Mouse (Mus musculus) CH12.LX (cell line): ENCODE measurements around the gene Nxn. TPM values are rescaled to one million over a fixed set of nuclear protein-coding genes. Genes with fewer than 3 reads are reported as not detected.

Source experiments
- DNase-seq: peaks from one replicate; pipeline ENCODE4 v3.0.0-alpha.2; 2013; ENCODE audit errors: extremely low read depth
- H3K27ac ChIP-seq: 2 replicates; pipeline ENCODE4 v1.5.1; 2012; ENCODE audit warnings: low read depth, mild to moderate bottlenecking, control low read depth, moderate library complexity; ENCODE audit not compliant: insufficient read depth
- H3K27me3 ChIP-seq: replicated peaks from 2 replicates; pipeline ENCODE3; 2012; ENCODE audit warnings: inconsistent platforms
- H3K36me3 ChIP-seq, 2 experiments: replicated peaks in 1 of 2; 2 replicates each; pipeline versions ENCODE3 to v1.6.1; 2012; ENCODE audit warnings: inconsistent platforms in 1 of 2, low read length in 1 of 2, mild to moderate bottlenecking in 1 of 2, mixed read lengths in 1 of 2, moderate library complexity in 1 of 2; ENCODE audit not compliant: control insufficient read depth in 1 of 2, insufficient read depth in 1 of 2
- H3K4me1 ChIP-seq, 2 experiments: 2 replicates each; pipeline ENCODE4 v1.6.1; 2012; ENCODE audit warnings: inconsistent platforms in 1 of 2, moderate library complexity in 1 of 2; ENCODE audit not compliant: insufficient read depth in 2 of 2, control insufficient read depth in 1 of 2
- H3K4me2 ChIP-seq: 2 replicates; pipeline ENCODE4 v1.6.1; 2012; ENCODE audit warnings: low read depth, mild to moderate bottlenecking, control low read depth; ENCODE audit not compliant: poor library complexity, insufficient read depth, severe bottlenecking
- H3K4me3 ChIP-seq, 3 experiments: fragments of 150-350 bp in 1 of 3; sonication (generic) in 1 of 3; replicated peaks in 1 of 3; 2 replicates each; pipeline versions ENCODE3 to v1.5.1; 2011 to 2012; ENCODE audit warnings: low read depth in 2 of 3, low read length in 2 of 3, mild to moderate bottlenecking in 2 of 3, moderate library complexity in 2 of 3, control low read depth in 1 of 3, improper control_type of control experiment in 1 of 3, inconsistent platforms in 1 of 3, mixed read lengths in 1 of 3; ENCODE audit not compliant: poor library complexity in 1 of 3
- H3K79me2 ChIP-seq: replicated peaks from 2 replicates; pipeline ENCODE4 v1.6.1; 2012; ENCODE audit warnings: mild to moderate bottlenecking, moderate library complexity; ENCODE audit not compliant: control insufficient read depth, poor library complexity, insufficient read depth, severe bottlenecking; ENCODE audit errors: extremely low read depth
- H3K9ac ChIP-seq: 2 replicates; pipeline ENCODE4 v1.6.1; 2012; ENCODE audit warnings: low read depth, mild to moderate bottlenecking, control low read depth, moderate library complexity; ENCODE audit not compliant: insufficient read depth
- H3K9me3 ChIP-seq: replicated peaks from 2 replicates; pipeline ENCODE3; 2012; ENCODE audit warnings: low read length, inconsistent platforms, mixed read lengths
- BHLHE40 ChIP-seq: IDR thresholded peaks from 2 replicates; pipeline ENCODE4 v1.6.1; 2011; ENCODE audit warnings: mild to moderate bottlenecking, low read depth, low read length, improper control_type of control experiment
- CHD1 ChIP-seq: IDR thresholded peaks from 2 replicates; pipeline ENCODE4 v1.6.1; 2012; ENCODE audit warnings: low read depth, low read length, improper control_type of control experiment, inconsistent platforms
- CTCF ChIP-seq, 2 experiments: IDR thresholded peaks in 1 of 2; conservative IDR thresholded peaks in 1 of 2; 2 replicates each; pipeline ENCODE4 v1.5.1; 2011 to 2012; ENCODE audit warnings: low read depth in 2 of 2, low read length in 2 of 2, improper control_type of control experiment in 1 of 2, inconsistent platforms in 1 of 2, mild to moderate bottlenecking in 1 of 2, moderate library complexity in 1 of 2
- ELF1 ChIP-seq: IDR thresholded peaks from 2 replicates; pipeline ENCODE4 v1.6.1; 2014; ENCODE audit warnings: low read depth, mild to moderate bottlenecking, inconsistent platforms, low read length, improper control_type of control experiment
- GABPA ChIP-seq: IDR thresholded peaks from 2 replicates; pipeline ENCODE4 v1.6.1; 2012; ENCODE audit warnings: low read depth, low read length, improper control_type of control experiment, inconsistent platforms; ENCODE audit not compliant: insufficient replicate concordance
- JUND ChIP-seq: conservative IDR thresholded peaks from 2 replicates; pipeline ENCODE4 v1.6.1; 2011; ENCODE audit warnings: low read depth, low read length, improper control_type of control experiment
- KAT2A ChIP-seq: IDR thresholded peaks from 2 replicates; pipeline ENCODE4 v1.6.1; 2012; ENCODE audit warnings: low read length, improper control_type of control experiment, inconsistent platforms; ENCODE audit not compliant: insufficient replicate concordance
- MAZ ChIP-seq: IDR thresholded peaks from 2 replicates; pipeline ENCODE4 v1.6.1; 2012; ENCODE audit warnings: low read depth, mild to moderate bottlenecking, inconsistent platforms, low read length, improper control_type of control experiment, moderate library complexity
- MEF2A ChIP-seq: IDR thresholded peaks from 2 replicates; pipeline ENCODE4 v1.6.1; 2014; ENCODE audit warnings: low read depth, mild to moderate bottlenecking, inconsistent platforms, low read length, improper control_type of control experiment, borderline replicate concordance
- MXI1 ChIP-seq: IDR thresholded peaks from 2 replicates; pipeline ENCODE4 v1.6.1; 2011; ENCODE audit warnings: mild to moderate bottlenecking, low read depth, low read length, improper control_type of control experiment
- MYC ChIP-seq: IDR thresholded peaks from 2 replicates; pipeline ENCODE4 v1.6.1; 2011; ENCODE audit warnings: low read depth, mild to moderate bottlenecking, improper control_type of control experiment, low read length
- PAX5 ChIP-seq: IDR thresholded peaks from 2 replicates; pipeline ENCODE4 v1.6.1; 2012; ENCODE audit warnings: low read length, inconsistent platforms, mixed read lengths
- POLR2A ChIP-seq: IDR thresholded peaks from 2 replicates; pipeline ENCODE4 v1.6.1; 2011; ENCODE audit warnings: low read depth, mild to moderate bottlenecking, improper control_type of control experiment, low read length
- RAD21 ChIP-seq: IDR thresholded peaks from 2 replicates; pipeline ENCODE4 v1.6.1; 2011; ENCODE audit warnings: low read depth, mild to moderate bottlenecking, low read length, improper control_type of control experiment, moderate library complexity
- RCOR1 ChIP-seq: conservative IDR thresholded peaks from 2 replicates; pipeline ENCODE4 v1.6.1; 2012; ENCODE audit warnings: low read depth, mild to moderate bottlenecking, inconsistent platforms, low read length, improper control_type of control experiment
- SIN3A ChIP-seq: IDR thresholded peaks from 2 replicates; pipeline ENCODE4 v1.6.1; 2012; ENCODE audit warnings: low read length, improper control_type of control experiment, inconsistent platforms
- SMC3 ChIP-seq: IDR thresholded peaks from 2 replicates; pipeline ENCODE4 v1.6.1; 2011; ENCODE audit warnings: low read depth, low read length, improper control_type of control experiment
- TBP ChIP-seq: conservative IDR thresholded peaks from 2 replicates; pipeline ENCODE4 v1.6.1; 2011; ENCODE audit warnings: low read depth, low read length, improper control_type of control experiment
- USF1 ChIP-seq: IDR thresholded peaks from 2 replicates; pipeline ENCODE4 v1.6.1; 2014; ENCODE audit warnings: low read depth, mild to moderate bottlenecking, inconsistent platforms, low read length, improper control_type of control experiment
- USF2 ChIP-seq: conservative IDR thresholded peaks from 2 replicates; pipeline ENCODE4 v1.6.1; 2011; ENCODE audit warnings: low read depth, low read length, improper control_type of control experiment
- ZMIZ1 ChIP-seq: IDR thresholded peaks from 2 replicates; pipeline ENCODE4 v1.6.1; 2012; ENCODE audit warnings: low read depth, mild to moderate bottlenecking, inconsistent platforms, low read length, improper control_type of control experiment
- dilution Hi-C: fragments of 300-500 bp; cut with MboI; formaldehyde crosslinking; loops from 2 replicates; pipeline ENCODE4 v1.14.3; 2020; ENCODE audit warnings: low sequenced_read_pairs; ENCODE audit not compliant: extremely low pct_unique_long_range_greater_than_20kb, extremely low pct_ligation_motif_present
- in situ Hi-C: fragments of 300-500 bp; cut with MboI; formaldehyde crosslinking; loops from 3 replicates; pipeline ENCODE4 v1.14.3; 2019; ENCODE audit warnings: low sequenced_read_pairs, low pct_ligation_motif_present, low pct_unique_long_range_greater_than_20kb, mixed read lengths
- polyA plus RNA-seq: library from polyadenylated mRNA; unstranded; fragments of >175 nt; gene quantifications from 2 replicates; pipeline ENCODE4 v1.2.1, GENCODE M21; 2012; ENCODE audit warnings: low read depth; ENCODE audit not compliant: insufficient read length
- total RNA-seq, 2 experiments: library from RNA; depleted of rRNA; stranded (reverse); fragments of 300-350 nt in 1 of 2; fragments of >200 nt in 1 of 2; gene quantifications; 2 replicates each; pipeline ENCODE4 v1.2.3; 2012 to 2014

Nxn gene
- total and polyA plus RNA-seq, 3 experiments: 15.3 to 24.8 (median 19.2) TPM

- TF ChIP-seq GABPA: peak; percentile 92; the same call in 1 of the 2 replicates
- TF ChIP-seq CTCF (conservative IDR thresholded peaks at IDR 0.05 in 1 of 2, IDR thresholded peaks at IDR 0.05 in 1 of 2; ENCODE audit: low read depth in 2 of 2, low read length in 2 of 2): peak; percentile 99 to 100
- peak; percentile 98 for TF ChIP-seq SIN3A
- peak; percentile 93 for TF ChIP-seq POLR2A
- TF ChIP-seq RAD21: no peak; the same call in none of the 2 replicates
- peak; percentile 92 for TF ChIP-seq ZMIZ1
- no peak for TF ChIP-seq PAX5
- peak; percentile 87 for TF ChIP-seq BHLHE40
- TF ChIP-seq MXI1: peak; percentile 62
- TF ChIP-seq TBP: peak; percentile 93
- peak; percentile 95 for TF ChIP-seq SMC3
- peak; percentile 98 for TF ChIP-seq KAT2A
- peak; percentile 58; the same call in 1 of the 2 replicates for TF ChIP-seq MEF2A
- no peak; the same call in 1 of the 2 replicates for TF ChIP-seq USF1
- peak; percentile 93 for TF ChIP-seq MAZ
Observed at GRCm38 (mm10) chr11:76406702-76407583, 8.0 kb upstream of the Nxn start, which contains the start of gene Timm22 (continued).

GRCm38 (mm10) chr11:76405626-76406264 is 6.8 kb upstream of the Nxn start:
- no peak overlapping the region for H3K9ac ChIP-seq

More at GRCm38 (mm10) chr11:76405626-76406264, 6.8 kb upstream of the Nxn start:
- Histone ChIP-seq H3K4me1 (peaks cover 6 to 35% of the 10 kb centered on the region in 2 experiments; a peak in 3 of 4 replicates), H3K36me3 (peaks cover 4 to 19% of the 10 kb centered on the region in 2 experiments), H3K27ac (no peak overlapping the region), H3K4me2 (no peak overlapping the region), H3K27me3 (no peaks in the 10 kb centered on the region), H3K79me2 (peaks cover 25% of the 10 kb centered on the region), H3K4me3 (no peak overlapping the region), H3K9me3 (no peaks in the 10 kb centered on the region)
- no peak for DNase-seq
- in situ Hi-C loops (loop anchor here (10.0 kb wide), 1 partner anchor 621 kb away; no protein-coding TSS in a partner anchor), dilution Hi-C loops (no loop called here)
- no peak for TF ChIP-seq JUND
- TF ChIP-seq CHD1: no peak
- no peak for TF ChIP-seq RCOR1
- peak; percentile 68; the same call in 1 of the 2 replicates for TF ChIP-seq ELF1
- no peak for TF ChIP-seq USF2
- no peak for TF ChIP-seq MYC
- no peak for TF ChIP-seq SMC3
